Mouse (Mus musculus) midbrain, embryonic 16.5 days (tissue): ENCODE results near the gene Hoxa9. TPM values are rescaled to one million over a fixed set of nuclear protein-coding genes. Genes with fewer than 3 reads are reported as not detected.

ENCODE experiments used
- ATAC-seq: fragments of 200-750 bp; cut with Nextera tagmentation; 2 replicates; pipeline ENCODE4 v1.8.0; 2017; ENCODE audit warnings: moderate TSS enrichment
- H3K27ac ChIP-seq: fragments of 300-500 bp; sonication (generic); 2 replicates; pipeline ENCODE4 v1.5.1; 2014; ENCODE audit warnings: mild to moderate bottlenecking, low read length, mixed read lengths
- H3K27me3 ChIP-seq: fragments of 300-500 bp; sonication (generic); 2 replicates; pipeline ENCODE4 v1.6.1; 2014; ENCODE audit warnings: low read depth, low read length, mixed read lengths; ENCODE audit not compliant: control insufficient read depth, insufficient read depth
- H3K36me3 ChIP-seq: fragments of 300-500 bp; sonication (generic); 2 replicates; pipeline ENCODE4 v1.6.1; 2014; ENCODE audit warnings: mild to moderate bottlenecking, low read length, moderate library complexity, mixed read lengths; ENCODE audit not compliant: control insufficient read depth, insufficient read depth
- H3K4me1 ChIP-seq: fragments of 300-500 bp; sonication (generic); 2 replicates; pipeline ENCODE4 v1.6.1; 2014; ENCODE audit warnings: mild to moderate bottlenecking, low read length, mixed read lengths; ENCODE audit not compliant: control insufficient read depth, insufficient read depth
- H3K4me2 ChIP-seq: fragments of 300-500 bp; sonication (generic); 2 replicates; pipeline ENCODE4 v1.6.1; 2014; ENCODE audit warnings: mild to moderate bottlenecking, low read length, mixed read lengths
- H3K4me3 ChIP-seq: fragments of 300-500 bp; sonication (generic); 2 replicates; pipeline ENCODE4 v1.5.1; 2014; ENCODE audit warnings: low read depth, mild to moderate bottlenecking, low read length, moderate library complexity, mixed read lengths
- H3K9ac ChIP-seq: fragments of 300-500 bp; sonication (generic); 2 replicates; pipeline ENCODE4 v1.6.1; 2014; ENCODE audit warnings: low read depth, low read length, mixed read lengths
- H3K9me3 ChIP-seq: fragments of 300-500 bp; sonication (generic); replicated peaks from 2 replicates; pipeline ENCODE4 v1.6.1; 2014; ENCODE audit warnings: mild to moderate bottlenecking, low read length, mixed read lengths; ENCODE audit not compliant: control insufficient read depth, poor library complexity, severe bottlenecking
- WGBS: fragments of 180-500 bp; shearing (Covaris S2); extraction: QIAGEN DNeasy Blood & Tissue Kit; methylation state at CpG from one replicate; pipeline ENCODE4 v1.1.7; 2014; 5-methylcytosine and 5-hydroxymethylcytosine counted together
- polyA plus RNA-seq: library from polyadenylated mRNA; unstranded; fragments of >200 nt; fragmentation: Nextera tagmentation; extraction: Ambion mirVana; gene quantifications from 2 replicates; pipeline ENCODE4 v1.2.1, GENCODE M21; 2015

The Hoxa9 gene
- polyA plus RNA-seq, 1 experiment from 2014 or later = not detected

DNA sequence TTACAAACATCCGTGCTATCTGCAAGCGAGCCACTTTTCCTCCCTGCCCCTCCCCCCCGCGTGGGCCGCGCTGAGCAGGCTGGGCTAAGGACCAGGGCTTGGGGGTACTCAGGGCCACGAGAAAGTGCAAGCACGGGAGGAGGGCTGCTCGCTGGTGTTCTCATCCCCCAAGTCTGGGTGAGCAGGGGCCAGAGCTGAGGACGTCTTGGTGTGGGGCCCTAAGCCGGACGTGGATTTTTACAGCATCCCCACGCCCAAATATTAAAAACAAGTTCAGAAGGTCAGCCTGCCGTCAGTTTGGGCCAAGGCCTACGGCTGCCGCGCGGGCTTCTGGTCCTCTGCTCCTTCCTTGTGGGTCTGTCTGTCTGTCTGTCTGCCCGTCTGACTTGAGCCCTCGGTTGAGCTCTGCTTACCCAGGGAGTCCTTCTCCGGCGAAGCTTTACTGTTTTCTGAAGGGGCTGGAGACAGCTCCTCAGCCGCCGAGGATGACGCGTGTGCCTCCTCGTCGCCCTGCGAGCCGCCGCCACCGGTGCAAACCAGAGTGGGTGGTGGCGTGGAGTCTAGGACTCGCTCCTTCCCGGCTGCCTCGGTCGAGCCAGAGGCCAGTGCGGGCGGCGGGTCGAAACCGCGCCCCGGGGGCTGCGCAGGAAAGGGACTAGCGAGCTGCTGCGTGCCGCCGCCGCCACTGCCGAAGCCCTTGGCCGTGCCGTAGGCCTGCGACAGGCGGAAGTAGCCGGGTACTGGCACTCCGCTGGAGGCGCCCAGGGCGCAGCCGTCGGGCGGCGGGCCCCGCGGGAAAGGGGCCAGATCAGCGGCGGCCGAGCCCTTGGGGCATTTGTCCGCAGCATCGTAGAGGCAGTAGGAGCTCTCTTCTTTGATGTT, 2.9 kb upstream of the Hoxa9 start:
- H3K4me2 ChIP-seq = no peak overlapping the region
- H3K4me1 ChIP-seq = no peaks in the 10 kb centered on the region
- H3K36me3 ChIP-seq = no peaks in the 10 kb centered on the region
- H3K4me3 ChIP-seq = no peak overlapping the region
- H3K27me3 ChIP-seq = peaks cover 80% of the 10 kb centered on the region
- no peak for ATAC-seq
- no peaks in the 10 kb centered on the region for H3K9me3 ChIP-seq
- no peak overlapping the region for H3K9ac ChIP-seq
- WGBS = 2% methylated on average over 64 of the region's 70 CpGs
- H3K27ac ChIP-seq = no peak overlapping the region

GRCm38 (mm10) chr6:52232984-52233545, 2.2 kb upstream of the Hoxa9 start:
- WGBS = 3% methylated on average over 23 of the region's 23 CpGs
- no peak overlapping the region for H3K27ac ChIP-seq
- H3K4me1 ChIP-seq = no peaks in the 10 kb centered on the region
- no peak overlapping the region for H3K4me3 ChIP-seq
- H3K36me3 ChIP-seq = no peaks in the 10 kb centered on the region
- no peaks in the 10 kb centered on the region for H3K9me3 ChIP-seq
- peaks cover 83% of the 10 kb centered on the region for H3K27me3 ChIP-seq
- no peak for ATAC-seq
- H3K4me2 ChIP-seq = no peak overlapping the region
- no peak overlapping the region for H3K9ac ChIP-seq

- no peak for ATAC-seq
- no peaks in the 10 kb centered on the region for H3K9me3 ChIP-seq
- H3K4me1 ChIP-seq = no peaks in the 10 kb centered on the region
- H3K9ac ChIP-seq = no peak overlapping the region
- H3K27me3 ChIP-seq = peaks cover 82% of the 10 kb centered on the region
- under 1% methylated on average over 18 of the region's 18 CpGs for WGBS
- H3K27ac ChIP-seq = no peak overlapping the region
- H3K36me3 ChIP-seq = no peaks in the 10 kb centered on the region
- no peak overlapping the region for H3K4me2 ChIP-seq
- no peak overlapping the region for H3K4me3 ChIP-seq
Observed at GRCm38 (mm10) chr6:52232568-52232965, 1.7 kb upstream of the Hoxa9 start.

DNA sequence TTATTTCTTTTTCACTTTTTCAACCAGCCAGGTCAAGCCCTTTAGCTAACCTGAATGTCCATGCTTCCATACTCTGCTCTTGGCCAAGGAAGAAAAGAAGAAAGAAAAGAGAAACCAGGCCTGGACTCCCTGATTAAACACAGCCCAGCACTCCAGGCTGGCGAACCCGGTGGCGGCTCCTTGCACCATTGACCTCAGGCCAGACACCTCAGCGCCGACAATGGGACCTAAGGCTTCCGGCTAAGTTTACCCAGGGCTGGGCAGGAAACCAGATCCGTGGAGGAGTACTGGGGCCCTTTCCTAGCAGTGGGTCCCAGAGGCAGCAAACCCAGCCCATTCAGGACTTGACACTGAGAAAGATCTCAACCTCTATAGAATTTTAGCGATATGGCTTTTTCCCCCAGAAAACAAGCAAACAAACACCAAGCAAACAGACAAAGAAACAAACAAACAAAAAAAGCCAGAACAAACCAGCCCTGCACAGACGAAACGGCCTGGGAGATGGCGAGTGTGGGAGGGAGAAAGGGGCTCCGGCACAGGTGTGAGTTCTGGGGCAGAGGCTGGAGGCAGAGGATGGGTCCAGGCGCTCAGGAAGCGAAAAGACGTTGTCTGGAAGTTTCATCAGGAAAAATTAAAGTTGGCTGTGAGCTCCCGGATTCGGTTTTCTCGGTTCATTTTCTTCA, 1.1 kb upstream of the Hoxa9 start:
- peaks cover 82% of the 10 kb centered on the region for H3K27me3 ChIP-seq
- H3K4me2 ChIP-seq = no peak overlapping the region
- H3K36me3 ChIP-seq = no peaks in the 10 kb centered on the region
- ATAC-seq = no peak
- H3K9ac ChIP-seq = no peak overlapping the region
- WGBS = 2% methylated on average over 18 of the region's 18 CpGs
- H3K27ac ChIP-seq = no peak overlapping the region
- H3K4me3 ChIP-seq = no peak overlapping the region
- H3K4me1 ChIP-seq = no peaks in the 10 kb centered on the region
- H3K9me3 ChIP-seq = no peaks in the 10 kb centered on the region

DNA sequence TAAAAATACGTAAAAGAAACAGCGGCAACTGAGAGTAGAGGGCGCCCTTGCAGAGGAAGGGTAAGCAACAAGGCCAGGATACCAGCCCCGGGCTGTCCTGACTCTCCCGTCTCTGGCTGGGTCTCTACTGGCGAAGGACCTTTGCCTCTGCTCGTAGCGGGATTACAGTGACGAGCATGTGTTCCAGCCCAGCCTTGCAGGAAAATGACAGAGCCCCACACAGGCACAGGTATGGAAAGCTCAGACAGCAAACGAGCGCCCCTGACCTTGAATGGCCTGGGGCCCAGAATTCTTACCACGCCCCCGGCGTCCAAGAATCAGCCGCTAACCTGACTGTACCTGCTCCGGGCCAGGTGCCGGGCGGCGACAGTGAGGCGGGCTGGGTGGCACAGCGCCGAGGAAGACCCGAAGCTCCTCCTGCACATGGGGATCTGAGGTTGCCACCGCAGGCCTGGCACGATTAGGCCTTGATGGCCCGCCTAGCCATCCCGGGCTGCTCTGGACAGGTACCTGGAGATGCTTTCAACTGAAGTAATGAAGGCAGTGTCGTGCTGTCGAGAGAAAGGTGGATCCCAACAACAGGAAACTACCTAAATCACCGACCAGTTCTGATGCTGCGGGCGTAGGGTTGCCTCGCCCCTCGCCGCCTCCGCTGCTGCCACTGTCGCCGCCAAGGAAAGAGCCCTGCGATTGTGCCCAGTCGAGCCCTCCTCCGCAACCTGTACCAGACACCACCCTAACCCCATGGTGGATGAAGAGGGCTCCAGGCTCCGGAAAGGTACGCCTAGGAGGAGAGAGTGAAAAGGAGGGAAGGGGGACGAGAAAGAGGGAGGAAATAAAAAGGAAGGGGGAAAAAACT, 1.1 kb downstream of the Hoxa9 start:
- H3K36me3 ChIP-seq = no peaks in the 10 kb centered on the region
- H3K4me1 ChIP-seq = no peaks in the 10 kb centered on the region
- no peak overlapping the region for H3K4me2 ChIP-seq
- H3K9me3 ChIP-seq = no peaks in the 10 kb centered on the region
- H3K27me3 ChIP-seq = peaks cover 80% of the 10 kb centered on the region
- no peak overlapping the region for H3K9ac ChIP-seq
- H3K27ac ChIP-seq = no peak overlapping the region
- 2% methylated on average over 42 of the region's 44 CpGs for WGBS
- no peak for ATAC-seq
- no peak overlapping the region for H3K4me3 ChIP-seq

GRCm38 (mm10) chr6:52228475-52229465, 2.1 kb downstream of the Hoxa9 start:
- Histone ChIP-seq H3K4me2 (no peak overlapping the region), H3K4me3 (no peak overlapping the region), H3K9me3 (no peaks in the 10 kb centered on the region), H3K4me1 (no peaks in the 10 kb centered on the region), H3K36me3 (no peaks in the 10 kb centered on the region), H3K27me3 (peaks cover 80% of the 10 kb centered on the region), H3K9ac (no peak overlapping the region), H3K27ac (no peak overlapping the region)
- no peak for ATAC-seq
- WGBS = 2% methylated on average over 38 of the region's 38 CpGs

DNA sequence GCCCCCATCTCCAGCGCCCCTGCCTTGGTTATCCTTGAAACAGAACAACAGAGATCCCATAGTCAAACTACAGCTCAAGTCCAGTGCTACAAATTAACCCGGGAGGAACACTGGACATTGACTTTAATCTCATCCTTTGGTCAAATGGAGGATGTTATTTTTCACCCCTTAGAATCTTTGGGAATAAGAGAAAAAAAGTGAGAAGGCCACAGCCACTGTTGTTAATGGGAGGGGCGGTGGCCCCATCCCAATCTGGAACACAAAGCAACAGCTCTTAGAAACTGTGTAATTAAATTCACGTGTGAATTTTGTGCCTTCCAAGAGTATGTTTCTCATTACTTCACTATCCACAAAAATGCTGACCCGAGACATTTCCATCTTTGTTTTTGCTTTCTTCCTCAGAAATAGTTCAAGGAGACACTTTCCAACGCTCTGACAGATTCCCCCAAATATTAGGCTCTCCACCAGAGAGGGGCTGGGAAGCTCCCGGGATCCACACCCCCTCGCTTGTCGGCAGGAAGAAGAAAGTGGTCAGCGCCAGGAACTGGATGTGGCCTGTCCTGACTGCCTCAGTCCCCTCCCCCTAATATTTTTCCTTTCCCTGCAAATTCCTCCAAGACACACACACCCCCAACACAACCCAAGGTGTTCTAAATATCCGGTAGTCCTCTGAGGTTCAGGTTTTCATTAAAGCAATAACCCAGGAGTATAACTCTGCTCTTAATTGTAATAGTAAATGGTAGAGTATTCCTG, 3.2 kb downstream of the Hoxa9 start:
- no peak overlapping the region for H3K4me3 ChIP-seq
- H3K9ac ChIP-seq = no peak overlapping the region
- WGBS = 2% methylated on average over 11 of the region's 11 CpGs
- peaks cover 84% of the 10 kb centered on the region for H3K27me3 ChIP-seq
- no peaks in the 10 kb centered on the region for H3K9me3 ChIP-seq
- no peak overlapping the region for H3K4me2 ChIP-seq
- no peaks in the 10 kb centered on the region for H3K4me1 ChIP-seq
- H3K36me3 ChIP-seq = no peaks in the 10 kb centered on the region
- ATAC-seq = no peak
- H3K27ac ChIP-seq = no peak overlapping the region
